In genomic region chr4:47138967-47139777, GRCm38 (mm10) we compare ENCODE assay signal across 10 mouse cellular contexts. TPM values are rescaled to one million over a fixed set of nuclear protein-coding genes. Genes with fewer than 3 reads are reported as not detected.
A peak's percentile ranks its signal among the peaks of the same experiment; 100 is the strongest.
DNase-seq lines count a peak whose midpoint lies in the region; ATAC-seq and TF ChIP-seq lines count a peak whose summit lies in the region.
"Had no signal": no experiment of that assay in that cellular context is flagged by ENCODE, and none has a peak within 500 bp of the region (broad histone marks: within the 10 kb centered on the region; RNA-seq: fewer than 3 reads in every experiment).

No protein-coding gene starts in this region.

- H3K9ac ChIP-seq in hindbrain, embryonic 16.5 days (ENCODE audit: low read depth, low read length): no peak overlapping the region
- H3K9ac ChIP-seq in intestine, embryonic 15.5 days: no peak overlapping the region
- H3K9ac ChIP-seq in liver, postnatal 0 days (replicated peaks): no peak overlapping the region
- H3K9ac ChIP-seq in forebrain, embryonic 15.5 days (replicated peaks): no peak overlapping the region

- DNase-seq in hindbrain, embryonic 10.5 days (ENCODE audit: low spot score): peak; percentile 63
- peak; percentile 77 for DNase-seq in embryo, embryonic 11 days
- peak; percentile 71 for DNase-seq in lung, postnatal 10 days
- DNase-seq in left cerebral cortex, adult 9 months (ENCODE audit: low spot score in 2 of 2): no peak
- no peak for DNase-seq in liver, postnatal 0 days
- DNase-seq: cerebellum, adult 18-20 months had no signal

- peaks cover 60% of the 10 kb centered on the region for H3K4me1 ChIP-seq in hindbrain, embryonic 10.5 days (replicated peaks)
- H3K4me1 ChIP-seq in hindbrain, embryonic 16.5 days (ENCODE audit: control insufficient read depth, insufficient read depth, low read depth, low read length): peaks cover 4% of the 10 kb centered on the region
- H3K4me1 ChIP-seq in intestine, embryonic 15.5 days (replicated peaks): peaks cover 18% of the 10 kb centered on the region
- H3K4me1 ChIP-seq in liver, postnatal 0 days (ENCODE audit: insufficient read depth): no peaks in the 10 kb centered on the region
- no peaks in the 10 kb centered on the region for H3K4me1 ChIP-seq in forebrain, embryonic 15.5 days

- H3K36me3 ChIP-seq in hindbrain, embryonic 10.5 days: no peaks in the 10 kb centered on the region
- no peaks in the 10 kb centered on the region for H3K36me3 ChIP-seq in hindbrain, embryonic 16.5 days (ENCODE audit: control insufficient read depth, insufficient read depth, low read length)
- no peaks in the 10 kb centered on the region for H3K36me3 ChIP-seq in intestine, embryonic 15.5 days
- H3K36me3 ChIP-seq in liver, postnatal 0 days (replicated peaks; ENCODE audit: insufficient read depth, low read length): no peaks in the 10 kb centered on the region
- no peaks in the 10 kb centered on the region for H3K36me3 ChIP-seq in forebrain, embryonic 15.5 days

- no peak overlapping the region for H3K4me2 ChIP-seq in hindbrain, embryonic 16.5 days (ENCODE audit: low read length)
- no peak overlapping the region for H3K4me2 ChIP-seq in intestine, embryonic 15.5 days (replicated peaks)
- H3K4me2 ChIP-seq in liver, postnatal 0 days (ENCODE audit: low read depth, low read length): no peak overlapping the region
- no peak overlapping the region for H3K4me2 ChIP-seq in forebrain, embryonic 15.5 days (replicated peaks)

- no peak for TF ChIP-seq CTCF in liver, postnatal 0 days (IDR thresholded peaks at IDR 0.05; ENCODE audit: low read depth)

- no peak for ATAC-seq in hindbrain, embryonic 16.5 days
- ATAC-seq in intestine, embryonic 15.5 days: no peak
- ATAC-seq in liver, postnatal 0 days: no peak
- ATAC-seq in forebrain, embryonic 15.5 days (replicated peaks): no peak

- no peak overlapping the region for H3K4me3 ChIP-seq in hindbrain, embryonic 10.5 days
- no peak overlapping the region for H3K4me3 ChIP-seq in hindbrain, embryonic 16.5 days (ENCODE audit: low read length)
- H3K4me3 ChIP-seq in intestine, embryonic 15.5 days (replicated peaks): no peak overlapping the region
- H3K4me3 ChIP-seq in liver, postnatal 0 days (ENCODE audit: low read depth, low read length): no peak overlapping the region
- no peak overlapping the region for H3K4me3 ChIP-seq in forebrain, embryonic 15.5 days

- no peaks in the 10 kb centered on the region for H3K27me3 ChIP-seq in hindbrain, embryonic 10.5 days (ENCODE audit: insufficient read depth, poor library complexity, severe bottlenecking)
- H3K27me3 ChIP-seq in hindbrain, embryonic 16.5 days (replicated peaks; ENCODE audit: control insufficient read depth, insufficient read depth, low read length): no peaks in the 10 kb centered on the region
- H3K27me3 ChIP-seq in intestine, embryonic 15.5 days (replicated peaks): no peaks in the 10 kb centered on the region
- H3K27me3 ChIP-seq in liver, postnatal 0 days (ENCODE audit: insufficient read depth, low read length): no peaks in the 10 kb centered on the region
- no peaks in the 10 kb centered on the region for H3K27me3 ChIP-seq in forebrain, embryonic 15.5 days
- H3K27me3 ChIP-seq: CH12.LX had no signal

- TF ChIP-seq EP300 in liver, postnatal 0 days (IDR thresholded peaks at IDR 0.05; ENCODE audit: low read depth): no peak

- H3K27ac ChIP-seq in hindbrain, embryonic 10.5 days: peak overlapping the region; percentile 64
- no peak overlapping the region for H3K27ac ChIP-seq in hindbrain, embryonic 16.5 days (ENCODE audit: low read depth, low read length)
- H3K27ac ChIP-seq in intestine, embryonic 15.5 days: 0 out of 2 replicates have a peak overlapping the region, but pooled peaks have one; percentile 17
- H3K27ac ChIP-seq in liver, postnatal 0 days (ENCODE audit: low read depth): no peak overlapping the region
- H3K27ac ChIP-seq in forebrain, embryonic 15.5 days (replicated peaks): no peak overlapping the region

- WGBS in hindbrain, embryonic 10.5 days: 28% methylated on average over 9 of the region's 9 CpGs
- WGBS in hindbrain, embryonic 16.5 days: 39% methylated on average over 9 of the region's 9 CpGs
- WGBS in intestine, embryonic 15.5 days: 34% methylated on average over 9 of the region's 9 CpGs
- WGBS in liver, postnatal 0 days (ENCODE audit: insufficient replicate concordance): 41% methylated on average over 9 of the region's 9 CpGs
- WGBS in forebrain, embryonic 15.5 days: 47% methylated on average over 9 of the region's 9 CpGs

- no peaks in the 10 kb centered on the region for H3K9me3 ChIP-seq in hindbrain, embryonic 10.5 days
- no peaks in the 10 kb centered on the region for H3K9me3 ChIP-seq in hindbrain, embryonic 16.5 days (ENCODE audit: control insufficient read depth, low read length)
- no peaks in the 10 kb centered on the region for H3K9me3 ChIP-seq in intestine, embryonic 15.5 days
- no peaks in the 10 kb centered on the region for H3K9me3 ChIP-seq in liver, postnatal 0 days (ENCODE audit: low read length)
- H3K9me3 ChIP-seq in forebrain, embryonic 15.5 days: no peaks in the 10 kb centered on the region

RNA-seq across cellular contexts. Expression of gene Galnt12, which starts 47.5 kb away (rescaled TPM):
- polyA plus RNA-seq in hindbrain, embryonic 10.5 days (2016; fragmentation: Nextera tagmentation; extraction: Ambion mirVana): 2.5 and 3.6 TPM in 2 replicates
- polyA plus RNA-seq in hindbrain, embryonic 16.5 days (2015; fragmentation: Nextera tagmentation; extraction: Ambion mirVana): 0.97 and 1.1 TPM in 2 replicates
- polyA plus RNA-seq in intestine, embryonic 15.5 days (2015; fragmentation: Nextera tagmentation; extraction: Ambion mirVana): 21.5 and 23.7 TPM in 2 replicates
- polyA plus RNA-seq in liver, postnatal 0 days (2015; fragmentation: Nextera tagmentation; extraction: Ambion mirVana): 0.63 and 0.69 TPM in 2 replicates
- 1.2 and 1.3 TPM in 2 replicates for polyA plus RNA-seq in forebrain, embryonic 15.5 days (2015; fragmentation: Nextera tagmentation; extraction: Ambion mirVana)

Comparison
In these comparisons a context has a peak if more than half of its experiments do, and no peak if none do; other contexts are left out.
1. H3K27ac ChIP-seq: peak in hindbrain, embryonic 10.5 days (single experiment) and intestine, embryonic 15.5 days (single experiment); none in hindbrain, embryonic 16.5 days (single experiment), liver, postnatal 0 days (single experiment) and forebrain, embryonic 15.5 days (single experiment).
2. DNase-seq: peak in hindbrain, embryonic 10.5 days (single experiment), embryo, embryonic 11 days (single experiment) and lung, postnatal 10 days (single experiment); none in left cerebral cortex, adult 9 months (0 of 2) and liver, postnatal 0 days (single experiment).